Mouse (Mus musculus): ENCODE measurements around the gene Opalin.

- TF ChIP-seq CTCF (IDR thresholded peaks at IDR 0.05; ENCODE audit: low read depth, low read length) (no peak), GATA1 (IDR thresholded peaks at IDR 0.05; ENCODE audit: borderline replicate concordance, low read length) (no peak)
These were observed 24.5 kb upstream of the Opalin start for GRCm38 (mm10) chr19:41101390-41101789.

Data from G1E (cell line).